Mouse (Mus musculus) kidney, embryonic 15.5 days (tissue): ENCODE results near the gene Rufy1. TPM values are rescaled to one million over a fixed set of nuclear protein-coding genes. Genes with fewer than 3 reads are reported as not detected.
A peak's percentile ranks its signal among the peaks of the same experiment; 100 is the strongest.
"Not testable (repeated sequence)": the region's sequence is repeated elsewhere in the genome, so short reads cannot be mapped to it uniquely, and the experiment has no call there.

Experiments used
- ATAC-seq: fragments of 200-750 bp; cut with Nextera tagmentation; replicated peaks from 2 replicates; pipeline ENCODE4 v1.8.0; 2017; ENCODE audit warnings: moderate TSS enrichment; ENCODE audit not compliant: low FRiP score
- H3K27ac ChIP-seq: fragments of 300-500 bp; sonication (generic); 2 replicates; pipeline ENCODE4 v1.5.1; 2015; ENCODE audit warnings: mild to moderate bottlenecking, inconsistent platforms
- H3K27me3 ChIP-seq: fragments of 300-500 bp; sonication (generic); 2 replicates; pipeline ENCODE4 v1.6.1; 2015; ENCODE audit warnings: inconsistent platforms
- H3K36me3 ChIP-seq: fragments of 300-500 bp; sonication (generic); 2 replicates; pipeline ENCODE4 v1.6.1; 2015; ENCODE audit warnings: inconsistent platforms
- H3K4me1 ChIP-seq: fragments of 300-500 bp; sonication (generic); 2 replicates; pipeline ENCODE4 v1.6.1; 2015; ENCODE audit warnings: inconsistent platforms
- H3K4me2 ChIP-seq: fragments of 300-500 bp; sonication (generic); 2 replicates; pipeline ENCODE4 v1.6.1; 2015; ENCODE audit warnings: moderate library complexity, mild to moderate bottlenecking, inconsistent platforms
- H3K4me3 ChIP-seq: fragments of 300-500 bp; sonication (generic); replicated peaks from 2 replicates; pipeline ENCODE4 v1.5.1; 2015; ENCODE audit warnings: mild to moderate bottlenecking, inconsistent platforms
- H3K9ac ChIP-seq: fragments of 300-500 bp; sonication (generic); 2 replicates; pipeline ENCODE4 v1.6.1; 2015; ENCODE audit warnings: mild to moderate bottlenecking, inconsistent platforms
- H3K9me3 ChIP-seq: fragments of 300-500 bp; sonication (generic); replicated peaks from 2 replicates; pipeline ENCODE4 v1.6.1; 2016; ENCODE audit warnings: inconsistent platforms
- WGBS: fragments of 180-500 bp; shearing (Covaris S2); methylation state at CpG from one replicate; pipeline ENCODE4 v1.1.7; 2015; ENCODE audit warnings: mixed read lengths; 5-methylcytosine and 5-hydroxymethylcytosine counted together
- polyA plus RNA-seq: library from polyadenylated mRNA; unstranded; fragments of >200 nt; fragmentation: Nextera tagmentation; extraction: Ambion mirVana; gene quantifications from 2 replicates; pipeline ENCODE4 v1.2.1, GENCODE M21; 2015

Gene Rufy1
- polyA plus RNA-seq, 1 experiment from 2014 or later: 27.9 TPM

DNA sequence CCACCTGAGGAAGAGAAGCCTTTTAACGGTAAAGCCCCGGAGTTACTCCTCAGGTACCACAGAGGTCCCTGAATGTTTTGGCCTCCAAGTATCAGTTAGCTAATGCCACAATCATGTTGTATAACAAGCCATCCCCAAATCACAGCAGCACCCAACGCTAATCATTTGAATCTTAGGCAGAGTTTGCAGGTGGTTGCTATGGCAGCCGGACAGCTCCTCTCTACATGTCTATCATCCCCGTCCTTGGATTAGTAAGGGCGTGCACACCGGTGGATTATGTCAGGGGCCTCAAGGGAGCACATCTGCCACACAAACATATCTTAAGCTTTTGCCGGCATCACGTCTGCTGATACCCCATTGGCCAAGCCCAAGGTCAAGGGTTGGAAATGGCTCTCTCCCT lies 19.3 kb upstream of the Rufy1 start:
- no peaks in the 10 kb centered on the region for H3K9me3 ChIP-seq
- no peak overlapping the region for H3K27ac ChIP-seq
- H3K9ac ChIP-seq: no peak overlapping the region
- H3K36me3 ChIP-seq: no peaks in the 10 kb centered on the region
- WGBS: 77% methylated on average over 9 of the region's 9 CpGs
- H3K4me1 ChIP-seq: no peaks in the 10 kb centered on the region
- no peak overlapping the region for H3K4me2 ChIP-seq
- H3K4me3 ChIP-seq: no peak overlapping the region
- no peak for ATAC-seq
- H3K27me3 ChIP-seq: no peaks in the 10 kb centered on the region

DNA sequence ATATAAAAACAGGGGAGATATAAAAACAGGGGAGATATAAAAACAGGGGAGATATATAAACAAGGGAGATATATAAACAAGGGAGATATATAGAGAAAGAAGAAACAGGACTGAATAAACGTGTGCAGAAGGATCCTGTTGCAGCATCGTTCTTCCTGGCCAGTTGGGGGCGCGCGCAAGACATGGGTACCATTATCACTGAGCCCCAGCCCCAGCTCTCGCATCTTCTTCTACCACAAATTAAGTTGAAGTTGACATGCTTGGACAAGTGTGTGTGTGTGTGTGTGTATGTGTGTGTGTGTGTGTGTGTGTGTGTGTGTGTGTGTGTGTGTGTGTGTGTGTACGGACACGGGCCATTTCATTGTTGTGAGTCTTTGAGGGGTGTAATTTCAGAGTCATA lies 17.2 kb upstream of the Rufy1 start:
- not testable (repeated sequence) for H3K4me1 ChIP-seq, H3K27me3 ChIP-seq, H3K4me3 ChIP-seq, H3K9ac ChIP-seq, H3K36me3 ChIP-seq, H3K4me2 ChIP-seq, ATAC-seq, H3K27ac ChIP-seq, H3K9me3 ChIP-seq
- 43% methylated on average over 8 of the region's 8 CpGs for WGBS

DNA sequence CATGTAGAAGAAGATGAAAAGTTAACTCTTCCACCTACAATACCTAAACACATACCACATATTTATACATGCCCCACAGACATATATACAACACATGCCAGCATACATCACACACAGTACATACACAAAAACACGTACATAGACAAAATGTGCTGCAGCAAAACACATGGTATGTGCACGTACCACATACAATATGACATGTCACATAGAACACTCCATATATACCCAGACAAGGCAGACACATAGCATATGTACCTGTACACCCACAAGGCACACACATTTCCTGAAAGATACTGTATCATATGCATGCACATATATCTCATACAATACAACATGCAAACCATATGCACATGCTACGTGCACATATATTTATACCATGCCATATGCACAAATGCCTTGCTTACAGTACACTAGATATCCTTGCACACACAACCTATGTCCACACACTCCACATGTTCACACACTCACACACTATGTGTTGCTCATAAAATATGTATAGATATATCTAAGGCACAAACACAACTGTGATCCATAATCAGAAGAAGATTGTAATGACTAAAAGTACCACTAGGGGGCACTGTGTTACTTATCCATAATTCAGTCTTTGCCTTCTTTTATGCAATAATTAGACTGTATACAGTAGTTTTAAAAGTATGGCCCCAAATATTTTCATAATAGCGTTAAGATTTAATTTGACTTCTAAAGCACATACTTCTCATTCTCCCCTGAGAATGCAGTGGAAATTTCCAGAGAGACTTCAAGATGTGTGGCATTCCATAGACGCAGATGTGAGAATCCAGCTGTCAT lies 12.5 kb upstream of the Rufy1 start:
- WGBS: 73% methylated on average over 5 of the region's 5 CpGs
- no peak for ATAC-seq
- no peaks in the 10 kb centered on the region for H3K4me1 ChIP-seq
- no peak overlapping the region for H3K4me3 ChIP-seq
- H3K27ac ChIP-seq: no peak overlapping the region
- H3K4me2 ChIP-seq: no peak overlapping the region
- H3K36me3 ChIP-seq: no peaks in the 10 kb centered on the region
- H3K9me3 ChIP-seq: no peaks in the 10 kb centered on the region
- H3K27me3 ChIP-seq: no peaks in the 10 kb centered on the region
- H3K9ac ChIP-seq: no peak overlapping the region

DNA sequence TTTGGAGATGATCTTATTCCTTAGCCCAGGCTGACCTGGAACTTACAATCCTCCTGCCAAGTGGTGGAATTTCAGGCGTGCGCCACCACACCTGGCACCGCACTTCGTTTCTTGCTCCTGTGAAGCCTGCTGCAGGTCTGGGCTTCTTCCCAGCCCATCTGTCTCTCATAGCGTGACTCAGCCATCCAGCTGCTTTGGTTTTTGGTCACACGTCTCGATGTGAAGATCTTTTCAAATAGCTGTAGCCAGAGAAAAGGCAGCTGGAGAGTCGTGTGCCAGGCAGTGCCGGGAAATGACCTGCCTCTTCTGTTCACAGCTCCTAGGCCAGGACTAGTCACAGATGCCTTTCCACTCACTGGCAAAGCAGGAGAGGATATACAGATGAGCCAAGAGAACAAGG lies 10.7 kb upstream of the Rufy1 start:
- H3K36me3 ChIP-seq: no peaks in the 10 kb centered on the region
- 62% methylated on average over 9 of the region's 9 CpGs for WGBS
- ATAC-seq: no peak

DNA sequence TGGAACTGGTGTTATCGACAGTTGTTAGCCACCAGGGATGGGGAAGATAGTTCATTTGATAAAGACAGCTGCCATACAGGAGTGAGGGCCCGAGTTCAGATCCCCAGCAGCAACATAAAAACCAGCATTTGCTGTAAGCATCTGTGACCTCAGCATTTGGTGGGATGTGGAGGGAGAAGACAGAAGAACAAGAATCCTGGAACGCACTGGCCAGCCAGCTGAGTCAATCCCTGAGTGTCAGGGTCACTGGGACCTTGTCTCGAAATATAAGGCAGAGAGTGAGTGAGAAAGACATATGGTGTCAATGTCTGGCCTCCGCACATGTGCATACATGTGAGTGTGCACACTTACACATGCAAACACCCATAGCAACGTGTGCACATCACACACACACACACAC lies 9.8 kb upstream of the Rufy1 start:
- Histone ChIP-seq H3K36me3 (no peaks in the 10 kb centered on the region), H3K27me3 (no peaks in the 10 kb centered on the region), H3K9ac (no peak overlapping the region), H3K27ac (no peak overlapping the region), H3K4me3 (no peak overlapping the region), H3K9me3 (no peaks in the 10 kb centered on the region), H3K4me2 (no peak overlapping the region), H3K4me1 (no peaks in the 10 kb centered on the region)
- ATAC-seq: no peak
- WGBS: 77% methylated on average over 6 of the region's 6 CpGs

More for the DNA sequence above, 10.7 kb upstream of the Rufy1 start:
- no peak overlapping the region for H3K27ac ChIP-seq
- H3K4me1 ChIP-seq: no peaks in the 10 kb centered on the region
- H3K4me2 ChIP-seq: no peak overlapping the region
- H3K4me3 ChIP-seq: no peak overlapping the region
- H3K27me3 ChIP-seq: no peaks in the 10 kb centered on the region
- no peak overlapping the region for H3K9ac ChIP-seq
- no peaks in the 10 kb centered on the region for H3K9me3 ChIP-seq

DNA sequence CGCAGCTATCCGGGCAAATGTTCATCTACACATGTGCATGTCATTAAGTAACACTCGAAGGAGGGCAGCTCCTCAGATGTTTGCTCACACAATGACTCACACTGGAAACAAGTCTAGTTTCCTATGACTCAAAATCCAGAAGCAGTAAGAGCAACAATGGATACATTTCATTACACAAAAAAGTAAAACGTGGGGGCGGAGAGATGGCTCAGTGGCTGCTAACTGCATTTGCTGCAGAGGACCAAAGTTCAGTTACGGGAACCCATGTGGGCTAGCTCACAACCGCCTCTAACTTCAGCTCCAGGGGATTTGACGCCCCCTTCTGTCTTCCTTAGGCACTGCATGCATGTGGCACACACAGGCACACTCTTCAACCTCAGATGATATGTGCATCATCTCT lies 8.9 kb upstream of the Rufy1 start:
- Histone ChIP-seq H3K36me3 (no peaks in the 10 kb centered on the region), H3K9ac (no peak overlapping the region), H3K9me3 (no peaks in the 10 kb centered on the region), H3K27me3 (no peaks in the 10 kb centered on the region), H3K4me2 (no peak overlapping the region), H3K4me3 (no peak overlapping the region), H3K4me1 (no peaks in the 10 kb centered on the region), H3K27ac (no peak overlapping the region)
- 64% methylated on average over 8 of the region's 8 CpGs for WGBS
- no peak for ATAC-seq

DNA sequence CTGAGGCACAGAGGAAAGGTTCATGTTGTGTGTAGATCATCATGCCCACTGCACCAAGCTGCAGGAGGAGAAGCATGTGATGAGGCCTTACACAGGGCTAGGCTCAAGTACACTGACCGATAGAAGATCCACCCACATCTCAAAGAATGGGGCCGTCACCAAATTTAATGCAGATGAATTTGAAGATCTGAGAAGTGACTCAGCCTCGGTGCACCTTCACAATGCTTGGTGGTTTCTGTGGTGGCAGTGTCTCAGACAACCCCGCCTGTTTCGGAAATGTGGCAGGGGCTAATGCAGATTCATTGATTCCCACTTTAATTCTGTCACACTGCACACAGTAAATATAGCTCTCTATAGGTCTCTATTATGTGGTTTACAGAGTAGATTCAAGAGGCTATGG lies 2.0 kb upstream of the Rufy1 start:
- Histone ChIP-seq H3K27ac (no peak overlapping the region), H3K4me3 (no peak overlapping the region), H3K4me2 (no peak overlapping the region), H3K27me3 (no peaks in the 10 kb centered on the region), H3K9me3 (no peaks in the 10 kb centered on the region), H3K9ac (no peak overlapping the region), H3K4me1 (peaks cover 10% of the 10 kb centered on the region), H3K36me3 (no peaks in the 10 kb centered on the region)
- WGBS: 90% methylated on average over 5 of the region's 5 CpGs
- no peak for ATAC-seq

DNA sequence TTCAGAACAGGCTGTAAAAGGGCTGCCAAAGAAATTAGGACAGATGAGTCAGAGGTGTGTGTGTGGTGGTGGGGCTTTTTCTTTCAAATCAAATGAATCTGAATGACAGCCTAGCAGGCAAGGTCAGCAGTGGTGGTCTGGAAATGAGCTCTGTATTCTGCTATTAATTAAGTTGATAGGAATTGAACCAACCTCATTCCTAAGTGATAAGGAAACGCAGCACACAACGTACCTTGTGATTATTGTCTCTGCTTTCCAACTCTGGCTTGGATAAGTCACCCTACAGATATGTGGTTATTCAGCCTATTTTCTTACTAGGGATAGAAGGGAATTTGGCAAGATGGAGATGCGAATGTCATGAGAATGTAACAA lies 1.1 kb upstream of the Rufy1 start:
- Histone ChIP-seq H3K4me3 (no peak overlapping the region), H3K27me3 (no peaks in the 10 kb centered on the region), H3K36me3 (no peaks in the 10 kb centered on the region), H3K9me3 (no peaks in the 10 kb centered on the region), H3K27ac (no peak overlapping the region), H3K9ac (no peak overlapping the region), H3K4me2 (no peak overlapping the region), H3K4me1 (peaks cover 10% of the 10 kb centered on the region)
- ATAC-seq: no peak
- 96% methylated on average over 3 of the region's 3 CpGs for WGBS

DNA sequence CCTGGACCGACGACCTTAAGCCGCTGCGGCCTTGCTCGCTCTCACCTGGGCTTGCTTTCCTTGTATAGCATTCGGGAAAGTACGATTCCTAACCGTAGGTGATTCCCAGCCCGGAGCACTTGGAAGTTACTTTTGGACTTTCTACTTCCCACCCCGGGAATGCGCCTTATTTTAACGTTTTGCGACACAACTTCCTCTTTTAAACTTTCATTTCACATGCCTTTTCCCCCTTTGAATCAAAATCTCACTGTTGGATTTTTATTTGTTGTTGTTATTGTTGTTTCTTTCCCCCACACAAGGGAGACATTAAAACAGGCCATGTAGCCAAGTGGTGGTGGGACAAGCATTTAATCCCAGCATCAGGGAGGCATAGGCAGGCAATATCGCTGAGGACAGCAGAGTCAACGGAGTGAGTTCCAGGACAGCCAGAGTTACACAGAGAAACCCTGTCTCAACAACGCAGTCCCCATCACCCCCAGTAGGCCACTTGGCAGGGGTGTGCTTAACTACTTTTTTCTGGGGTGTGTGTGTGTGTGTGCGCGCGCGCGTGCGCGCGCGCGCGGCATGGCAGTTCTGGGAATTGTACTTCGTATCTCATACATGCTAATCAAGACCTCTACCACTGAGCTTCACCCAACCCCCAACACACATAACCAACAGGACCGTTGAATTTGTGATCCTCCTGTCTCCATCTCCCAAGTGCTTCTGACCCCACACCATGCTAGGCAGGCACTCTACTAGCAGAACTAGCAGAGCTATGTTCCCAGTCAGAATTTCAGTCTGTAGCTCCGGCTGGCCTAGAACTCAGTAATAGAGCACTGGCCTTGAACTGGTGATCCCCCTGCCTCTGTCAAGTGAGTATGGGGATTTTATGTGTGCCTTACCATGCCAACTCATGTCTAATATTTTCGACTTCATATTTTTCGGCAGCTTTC lies 476 bp upstream of the Rufy1 start:
- Histone ChIP-seq H3K27me3 (no peaks in the 10 kb centered on the region), H3K9ac (peak overlapping the region; percentile 89), H3K4me1 (peaks cover 10% of the 10 kb centered on the region), H3K4me2 (peak overlapping the region; percentile 75), H3K27ac (peak overlapping the region; percentile 96), H3K36me3 (no peaks in the 10 kb centered on the region), H3K4me3 (peak overlapping the region; percentile 84), H3K9me3 (no peaks in the 10 kb centered on the region)
- peak; percentile 46; the same call in 1 of the 2 replicates for ATAC-seq
- WGBS: 35% methylated on average over 32 of the region's 32 CpGs

DNA sequence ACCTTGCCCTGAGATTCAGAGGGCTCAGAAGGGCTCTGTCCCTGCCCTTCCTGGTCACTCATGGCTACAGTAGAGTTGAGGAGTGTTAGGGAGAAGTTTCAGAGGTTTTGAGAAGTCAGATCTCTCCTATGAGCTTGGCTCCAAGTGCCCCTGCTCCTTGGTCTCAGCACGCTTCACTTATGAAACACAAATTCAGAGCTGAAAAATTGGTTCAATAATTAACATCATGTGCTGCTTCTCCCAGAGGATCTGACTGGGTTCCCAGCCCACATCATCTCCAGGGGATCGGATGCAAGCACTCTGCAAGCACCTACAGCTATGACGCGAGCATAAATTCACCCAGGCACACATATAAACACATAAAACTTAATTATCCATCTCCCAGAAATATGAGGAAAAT lies 4.9 kb downstream of the Rufy1 start:
- 89% methylated on average over 4 of the region's 4 CpGs for WGBS
- Histone ChIP-seq H3K4me1 (peaks cover 12% of the 10 kb centered on the region), H3K36me3 (peaks cover 2% of the 10 kb centered on the region; the same call in 1 of the 2 replicates), H3K27ac (no peak overlapping the region), H3K4me2 (no peak overlapping the region), H3K9ac (no peak overlapping the region), H3K9me3 (no peaks in the 10 kb centered on the region), H3K4me3 (no peak overlapping the region), H3K27me3 (no peaks in the 10 kb centered on the region)
- no peak for ATAC-seq

DNA sequence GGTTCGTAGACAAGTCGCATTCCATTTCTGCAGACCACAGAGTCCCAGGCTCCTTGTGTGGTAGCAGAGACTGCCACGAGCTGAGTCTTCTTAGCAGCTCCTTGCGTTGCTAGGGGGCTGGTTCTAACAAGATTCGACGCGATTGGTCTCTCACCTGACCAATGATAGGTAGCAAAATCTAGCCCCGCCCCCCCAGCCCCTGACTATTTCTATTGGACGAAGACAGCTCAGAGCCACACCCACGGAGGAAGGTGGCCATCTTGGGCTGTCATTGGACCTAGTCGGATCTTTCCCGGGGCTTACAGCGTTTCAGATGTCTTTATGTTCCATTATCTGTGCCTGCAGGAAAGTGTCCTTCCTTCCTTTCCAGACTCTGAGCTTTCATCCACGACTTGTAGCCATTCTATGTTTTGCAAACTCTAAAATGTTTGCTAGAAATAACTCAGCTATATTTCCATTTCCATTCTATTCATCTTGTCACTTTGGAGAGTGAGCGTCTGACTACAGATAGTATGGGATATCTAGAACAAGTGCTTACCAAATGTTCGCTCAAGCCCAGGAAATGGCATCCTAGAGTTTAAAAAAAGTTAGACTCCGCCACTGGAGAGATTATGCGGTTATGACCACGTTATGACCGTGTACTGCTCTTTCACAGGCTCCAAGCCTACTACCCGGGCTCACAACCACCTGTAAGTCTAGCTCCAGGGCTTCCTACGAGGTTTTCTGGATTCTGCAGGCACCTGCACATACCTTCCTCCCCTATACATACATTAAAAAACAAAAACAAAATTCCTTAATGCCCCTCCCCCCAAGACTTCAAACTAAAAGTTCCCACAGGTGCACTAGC lies 8.8 kb downstream of the Rufy1 start:
- ATAC-seq: peak; percentile 97
- 25% methylated on average over 22 of the region's 22 CpGs for WGBS

More for the DNA sequence above, 8.8 kb downstream of the Rufy1 start:
- Histone ChIP-seq H3K27me3 (no peaks in the 10 kb centered on the region), H3K36me3 (peaks cover 29% of the 10 kb centered on the region), H3K9ac (peak overlapping the region; percentile 34), H3K27ac (peak overlapping the region; percentile 52; the same call in 1 of the 2 replicates), H3K4me1 (peaks cover 6% of the 10 kb centered on the region), H3K4me3 (peak overlapping the region; percentile 47), H3K4me2 (peak overlapping the region; percentile 66), H3K9me3 (no peaks in the 10 kb centered on the region)
